Mouse (Mus musculus): ENCODE results near the gene Rheb. TPM values are rescaled to one million over a fixed set of nuclear protein-coding genes. Genes with fewer than 3 reads are reported as not detected.
A peak's percentile ranks its signal among the peaks of the same experiment; 100 is the strongest.
"Not testable (repeated sequence)": the region's sequence is repeated elsewhere in the genome, so short reads cannot be mapped to it uniquely, and the experiment has no call there.

Gene Rheb
- polyA plus RNA-seq, 1 experiment: not detected

GRCm38 (mm10) chr5:24854256-24854655 is 11.8 kb upstream of the Rheb start:
- WGBS: 88% methylated on average over 3 of the region's 3 CpGs
- TF ChIP-seq CTCF (IDR thresholded peaks at IDR 0.05; ENCODE audit: insufficient read depth, low read depth, low read length) (no peak), POLR2A (IDR thresholded peaks at IDR 0.05; ENCODE audit: insufficient read depth, low read depth, low read length) (no peak)
- H3K4me1 ChIP-seq (ENCODE audit: control insufficient read depth, insufficient read depth, low read length): no peaks in the 10 kb centered on the region
- no peak overlapping the region for H3K27ac ChIP-seq (ENCODE audit: insufficient read depth, low read depth, low read length)
- no peak overlapping the region for H3K4me3 ChIP-seq (ENCODE audit: insufficient read depth, low read depth, low read length)

DNA sequence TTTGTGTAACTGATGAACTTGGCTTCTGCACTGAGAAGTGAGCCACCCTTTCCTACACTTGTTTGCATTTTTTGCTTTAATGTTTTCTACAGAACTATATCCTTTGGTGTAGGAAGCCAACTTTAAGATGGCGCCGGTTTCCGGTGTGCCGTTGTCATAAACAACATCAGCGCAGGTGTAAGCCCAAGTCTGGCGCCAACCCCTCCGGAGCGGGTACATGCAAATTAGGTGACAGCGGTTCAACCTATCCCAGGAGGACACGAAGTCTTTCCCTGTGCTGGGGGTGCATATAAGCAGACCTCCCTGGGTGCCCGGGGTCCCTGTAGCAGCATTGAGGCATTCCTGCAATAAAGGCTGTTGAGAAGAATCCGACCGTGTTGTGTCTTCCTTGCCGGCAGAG is 5.8 kb upstream of the Rheb start:
- 90% methylated on average over 14 of the region's 14 CpGs for WGBS
- not testable (repeated sequence) for H3K27ac ChIP-seq (ENCODE audit: insufficient read depth, low read depth, low read length); H3K4me3 ChIP-seq (ENCODE audit: insufficient read depth, low read depth, low read length); H3K4me1 ChIP-seq (ENCODE audit: control insufficient read depth, insufficient read depth, low read length)

GRCm38 (mm10) chr5:24843841-24844240 is 1.4 kb upstream of the Rheb start:
- 94% methylated on average over 5 of the region's 5 CpGs for WGBS
- Histone ChIP-seq H3K27ac (ENCODE audit: insufficient read depth, low read depth, low read length) (peak overlapping the region; percentile 99; the same call in 1 of the 2 replicates), H3K4me1 (ENCODE audit: control insufficient read depth, insufficient read depth, low read length) (peaks cover 7% of the 10 kb centered on the region), H3K4me3 (ENCODE audit: insufficient read depth, low read depth, low read length) (no peak overlapping the region)
- TF ChIP-seq CTCF (IDR thresholded peaks at IDR 0.05; ENCODE audit: insufficient read depth, low read depth, low read length) (no peak), POLR2A (IDR thresholded peaks at IDR 0.05; ENCODE audit: insufficient read depth, low read depth, low read length) (no peak)

- under 1% methylated on average over 21 of the region's 21 CpGs for WGBS
- TF ChIP-seq CTCF (IDR thresholded peaks at IDR 0.05; ENCODE audit: insufficient read depth, low read depth, low read length) (no peak), POLR2A (IDR thresholded peaks at IDR 0.05; ENCODE audit: insufficient read depth, low read depth, low read length) (no peak; the same call in 1 of the 2 replicates)
- H3K4me3 ChIP-seq (ENCODE audit: insufficient read depth, low read depth, low read length): peak overlapping the region; percentile 42
Observed at GRCm38 (mm10) chr5:24843103-24843475, 665 bp upstream of the Rheb start.

DNA sequence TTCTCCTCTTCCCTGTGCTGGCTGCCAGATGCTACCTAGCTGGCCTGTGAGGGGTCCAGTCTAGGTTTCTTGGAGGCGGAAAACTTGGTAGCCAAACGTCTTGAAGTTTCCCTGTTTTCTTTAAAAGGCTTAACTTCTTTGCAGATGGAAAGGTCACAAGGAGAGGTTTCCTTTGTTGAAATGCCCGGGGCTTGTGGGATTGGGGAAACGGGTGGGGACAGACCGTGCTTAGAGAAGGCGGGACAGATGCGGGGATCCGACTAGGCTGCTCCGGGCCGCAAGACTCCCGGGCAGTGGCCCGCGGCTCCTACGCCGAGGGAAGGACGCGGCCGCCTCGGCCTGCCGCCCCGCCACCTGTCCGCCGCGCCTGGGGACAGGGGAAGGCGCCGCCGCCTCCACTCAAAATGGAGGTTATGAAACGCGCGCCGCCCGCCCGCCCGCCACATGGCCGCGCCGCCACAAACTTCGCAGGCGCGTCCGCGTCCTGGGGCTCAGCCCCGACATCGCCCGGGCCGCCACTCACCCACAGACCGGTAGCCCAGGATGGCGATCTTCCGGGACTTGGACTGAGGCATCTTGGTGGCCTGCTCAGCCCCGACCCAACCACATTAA is 656 bp downstream of the Rheb start:
- peaks cover 7% of the 10 kb centered on the region for H3K4me1 ChIP-seq (ENCODE audit: control insufficient read depth, insufficient read depth, low read length)
- H3K4me3 ChIP-seq (ENCODE audit: insufficient read depth, low read depth, low read length): peak overlapping the region; percentile 96
- under 1% methylated on average over 47 of the region's 50 CpGs for WGBS
- TF ChIP-seq CTCF (IDR thresholded peaks at IDR 0.05; ENCODE audit: insufficient read depth, low read depth, low read length): no peak
- TF ChIP-seq POLR2A (IDR thresholded peaks at IDR 0.05; ENCODE audit: insufficient read depth, low read depth, low read length): no peak; the same call in 1 of the 2 replicates
- H3K27ac ChIP-seq (ENCODE audit: insufficient read depth, low read depth, low read length): peak overlapping the region; percentile 99

More at GRCm38 (mm10) chr5:24843103-24843475, 665 bp upstream of the Rheb start:
- Histone ChIP-seq H3K4me1 (ENCODE audit: control insufficient read depth, insufficient read depth, low read length) (peaks cover 7% of the 10 kb centered on the region), H3K27ac (ENCODE audit: insufficient read depth, low read depth, low read length) (peak overlapping the region; percentile 99)

DNA sequence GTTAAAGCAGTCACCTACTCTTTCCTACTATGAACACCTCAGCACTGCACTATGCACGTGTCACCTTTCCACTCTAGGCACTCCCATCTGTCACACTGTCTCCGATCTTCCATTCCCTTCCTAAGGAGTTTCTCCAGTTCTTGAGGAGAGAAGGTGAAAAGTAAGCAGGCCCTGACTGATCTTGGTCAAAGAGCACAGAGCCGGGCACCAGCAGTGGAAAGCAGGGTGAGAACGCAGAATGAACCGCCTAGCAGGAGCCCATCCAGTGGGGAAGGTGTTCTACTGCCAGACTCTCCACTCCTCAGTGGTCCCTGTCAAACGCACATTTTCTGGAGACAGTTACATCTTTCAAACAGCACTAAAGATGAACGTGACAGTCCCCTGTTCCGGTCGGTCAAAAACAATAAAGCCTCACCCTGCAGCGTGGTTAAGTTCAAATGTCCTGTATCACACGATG is 1.4 kb downstream of the Rheb start:
- WGBS: 4% methylated on average over 11 of the region's 11 CpGs
- Histone ChIP-seq H3K4me1 (ENCODE audit: control insufficient read depth, insufficient read depth, low read length) (peaks cover 7% of the 10 kb centered on the region), H3K4me3 (ENCODE audit: insufficient read depth, low read depth, low read length) (peak overlapping the region; percentile 96), H3K27ac (ENCODE audit: insufficient read depth, low read depth, low read length) (no peak overlapping the region)
- TF ChIP-seq POLR2A (IDR thresholded peaks at IDR 0.05; ENCODE audit: insufficient read depth, low read depth, low read length) (no peak), CTCF (IDR thresholded peaks at IDR 0.05; ENCODE audit: insufficient read depth, low read depth, low read length) (no peak)

DNA sequence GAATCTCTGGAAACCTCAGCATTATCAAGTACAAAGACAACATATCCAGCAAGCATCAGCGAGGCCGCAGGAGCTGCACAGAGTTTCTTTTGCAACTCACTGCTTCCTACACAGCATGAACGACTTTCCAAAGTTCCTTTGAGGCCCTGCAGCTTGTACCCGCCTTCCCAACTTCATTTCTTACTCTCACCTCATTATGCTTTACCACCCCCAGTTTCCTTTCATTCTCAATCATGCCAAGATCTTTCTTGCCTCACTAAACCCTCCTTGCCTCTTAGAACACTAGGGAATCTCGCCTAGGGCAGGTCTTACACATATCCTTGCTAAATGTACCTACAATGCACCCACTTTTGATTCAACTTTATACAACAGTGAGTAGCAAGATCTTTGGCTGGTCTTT is 7.9 kb downstream of the Rheb start:
- no peak overlapping the region for H3K4me3 ChIP-seq (ENCODE audit: insufficient read depth, low read depth, low read length)
- peaks cover 2% of the 10 kb centered on the region; the same call in 1 of the 2 replicates for H3K4me1 ChIP-seq (ENCODE audit: control insufficient read depth, insufficient read depth, low read length)
- 26% methylated on average over 5 of the region's 5 CpGs for WGBS
- no peak overlapping the region for H3K27ac ChIP-seq (ENCODE audit: insufficient read depth, low read depth, low read length)
- TF ChIP-seq POLR2A (IDR thresholded peaks at IDR 0.05; ENCODE audit: insufficient read depth, low read depth, low read length) (no peak), CTCF (IDR thresholded peaks at IDR 0.05; ENCODE audit: insufficient read depth, low read depth, low read length) (no peak)

GRCm38 (mm10) chr5:24831912-24832311 is 10.5 kb downstream of the Rheb start:
- whole genome bisulfite sequencing: 87% methylated on average over 3 of the region's 3 CpGs
- Histone ChIP-seq H3K4me1 (ENCODE audit: control insufficient read depth, insufficient read depth, low read length) (0 out of 2 replicates have a peak, but pooled peaks cover under 1% of the 10 kb centered on the region), H3K27ac (ENCODE audit: insufficient read depth, low read depth, low read length) (no peak overlapping the region), H3K4me3 (ENCODE audit: insufficient read depth, low read depth, low read length) (no peak overlapping the region)
- TF ChIP-seq POLR2A (IDR thresholded peaks at IDR 0.05; ENCODE audit: insufficient read depth, low read depth, low read length) (no peak), CTCF (IDR thresholded peaks at IDR 0.05; ENCODE audit: insufficient read depth, low read depth, low read length) (no peak)

- TF ChIP-seq CTCF (IDR thresholded peaks at IDR 0.05; ENCODE audit: insufficient read depth, low read depth, low read length): no peak
- no peak for TF ChIP-seq POLR2A (IDR thresholded peaks at IDR 0.05; ENCODE audit: insufficient read depth, low read depth, low read length)
- WGBS: 80% methylated on average over 3 of the region's 3 CpGs
- Histone ChIP-seq H3K4me3 (ENCODE audit: insufficient read depth, low read depth, low read length) (no peak overlapping the region), H3K27ac (ENCODE audit: insufficient read depth, low read depth, low read length) (no peak overlapping the region), H3K4me1 (ENCODE audit: control insufficient read depth, insufficient read depth, low read length) (peaks cover 4% of the 10 kb centered on the region; the same call in 1 of the 2 replicates)
Observed at GRCm38 (mm10) chr5:24828446-24828845, 14.0 kb downstream of the Rheb start.
